Mouse (Mus musculus) testis, adult 2 months (tissue): ENCODE results near the gene Myo5a.

ENCODE experiments used
- CTCF ChIP-seq: fragments of 200-500 bp; IDR thresholded peaks from 2 replicates; pipeline ENCODE4 v1.5.1; 2012; ENCODE audit warnings: low read depth, mild to moderate bottlenecking, inconsistent platforms, low read length, moderate library complexity; ENCODE audit not compliant: control insufficient read depth, insufficient read depth, insufficient replicate concordance
- POLR2A ChIP-seq: fragments of 200-500 bp; IDR thresholded peaks from 2 replicates; pipeline ENCODE4 v1.6.1; 2012; ENCODE audit warnings: low read depth, mild to moderate bottlenecking, inconsistent platforms, low read length, moderate library complexity; ENCODE audit not compliant: control insufficient read depth

GRCm38 (mm10) chr9:75034691-75035090 lies 36.1 kb upstream of the Myo5a start:
- TF ChIP-seq POLR2A (no peak), CTCF (no peak)
